Comparison of ENCODE assay signal across 19 mouse cellular contexts in the genomic region with DNA sequence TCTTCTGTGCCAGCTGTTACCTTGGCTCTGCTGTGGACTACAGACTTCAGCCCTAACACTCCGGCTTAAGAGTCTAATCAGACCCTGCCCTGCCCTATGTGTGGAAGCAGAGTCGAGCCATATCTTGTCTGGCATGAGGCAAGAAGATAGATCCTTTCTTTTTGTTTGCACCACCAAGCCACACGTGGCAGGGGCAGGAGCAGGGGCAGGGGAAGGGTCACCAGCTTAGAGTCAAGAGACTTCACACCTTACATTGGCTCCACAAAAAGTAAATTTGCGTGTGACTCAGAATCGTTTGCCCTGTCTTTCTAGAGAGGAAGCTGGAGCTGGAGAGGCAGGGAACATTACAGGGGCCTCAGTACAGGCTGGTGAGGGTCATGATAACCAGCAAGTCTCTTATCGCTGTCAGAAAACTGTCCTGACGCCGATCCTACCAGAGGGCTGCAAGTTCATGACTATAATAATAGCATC. TPM values are rescaled to one million over a fixed set of nuclear protein-coding genes. Genes with fewer than 3 reads are reported as not detected.
A peak's percentile ranks its signal among the peaks of the same experiment; 100 is the strongest.
DNase-seq lines count a peak whose midpoint lies in the region; ATAC-seq lines count a peak whose summit lies in the region.
"Had no signal": no experiment of that assay in that cellular context is flagged by ENCODE, and none has a peak within 500 bp of the region (broad histone marks: within the 10 kb centered on the region; RNA-seq: fewer than 3 reads in every experiment).

No protein-coding gene starts in this region.

- WGBS in liver, embryonic 13.5 days (ENCODE audit: insufficient replicate concordance), result 12% methylated on average over 8 of the region's 8 CpGs

- peak; percentile 4 to 24 for DNase-seq in spleen, postnatal 36 days (ENCODE audit: low spot score in 2 of 2)
- no peak for DNase-seq in spleen, adult 18-20 months
- peak; percentile 69 for DNase-seq in liver, embryonic 13.5 days
- no peak for DNase-seq in adrenal gland, adult 8-10 months
- no peak for DNase-seq in thymus, postnatal 25 days
- no peak for DNase-seq in urinary bladder, postnatal 10 days (ENCODE audit: low spot score)
- DNase-seq: adrenal gland, postnatal 36 days; cerebellum, adult 2 months; embryo, embryonic 11 days; kidney, adult 8-10 months; lung, postnatal 14 days; right cerebral cortex, adult 18-20 months had no signal

- H3K27me3 ChIP-seq in liver, embryonic 13.5 days, result no peaks in the 10 kb centered on the region
- H3K27me3 ChIP-seq: CH12.LX; heart, embryonic 15.5 days; hindbrain, embryonic 13.5 days; neural tube, embryonic 13.5 days had no signal

- H3K4me3 ChIP-seq in liver, embryonic 13.5 days (replicated peaks), result peak overlapping the region; percentile 14
- H3K4me3 ChIP-seq: heart, embryonic 15.5 days; hindbrain, embryonic 13.5 days; layer of hippocampus, adult 2 months; neural tube, embryonic 13.5 days had no signal

- no peaks in the 10 kb centered on the region for H3K9me3 ChIP-seq in liver, embryonic 13.5 days (replicated peaks)
- H3K9me3 ChIP-seq: heart, embryonic 15.5 days; hindbrain, embryonic 13.5 days; neural tube, embryonic 13.5 days had no signal

- H3K36me3 ChIP-seq in liver, embryonic 13.5 days, result peaks cover 43% of the 10 kb centered on the region
- H3K36me3 ChIP-seq: heart, embryonic 15.5 days; hindbrain, embryonic 13.5 days; neural tube, embryonic 13.5 days had no signal

- peaks cover 96% of the 10 kb centered on the region for H3K4me1 ChIP-seq in liver, embryonic 13.5 days (replicated peaks)
- H3K4me1 ChIP-seq: hindbrain, embryonic 13.5 days; neural tube, embryonic 13.5 days had no signal

- peak overlapping the region; percentile 99 for H3K27ac ChIP-seq in liver, embryonic 13.5 days
- H3K27ac ChIP-seq: heart, embryonic 15.5 days; hindbrain, embryonic 13.5 days; layer of hippocampus, adult 2 months; neural tube, embryonic 13.5 days had no signal

- H3K9ac ChIP-seq in liver, embryonic 13.5 days, result peak overlapping the region; percentile 76
- H3K9ac ChIP-seq: heart, embryonic 15.5 days; hindbrain, embryonic 13.5 days; neural tube, embryonic 13.5 days had no signal

- ATAC-seq in erythroid progenitor cell, adult 5-6 weeks (replicated peaks; ENCODE audit: low FRiP score, poor library complexity, severe bottlenecking), result peak; percentile 56
- peak; percentile 84 for ATAC-seq in liver, embryonic 13.5 days (ENCODE audit: low read depth)
- ATAC-seq: midbrain, embryonic 16.5 days had no signal

- H3K4me2 ChIP-seq in liver, embryonic 13.5 days, result peak overlapping the region; percentile 64
- H3K4me2 ChIP-seq: heart, embryonic 15.5 days; hindbrain, embryonic 13.5 days; neural tube, embryonic 13.5 days had no signal

RNA-seq across cellular contexts. Expression of a gene that starts 14.9 kb away (rescaled TPM):
- total RNA-seq in erythroid progenitor cell, adult 5-6 weeks (2015; ENCODE audit: low replicate concordance), result 6.8 and 17.6 TPM in 2 replicates
- 7.7 and 8.9 TPM in 2 replicates for total RNA-seq in erythroid progenitor cell, adult 5-6 weeks (2017; ENCODE audit: low replicate concordance)
- polyA plus RNA-seq in liver, embryonic 13.5 days (2015; fragmentation: Nextera tagmentation; extraction: Ambion mirVana), result 10.4 and 12.5 TPM in 2 replicates
- total RNA-seq in adrenal gland, adult 8-10 months (2022), result not detected
- total RNA-seq: CH12.LX had no signal

Comparison
In these comparisons a context has a peak if more than half of its experiments do, and no peak if none do; other contexts are left out.
1. DNase-seq: peak in spleen, postnatal 36 days (2 of 2) and liver, embryonic 13.5 days (single experiment); none in spleen, adult 18-20 months (0 of 2), adrenal gland, adult 8-10 months (single experiment), thymus, postnatal 25 days (single experiment) and urinary bladder, postnatal 10 days (single experiment).
2. RNA of a gene that starts 14.9 kb away (total RNA-seq): 6.8 to 17.6 TPM in erythroid progenitor cell, adult 5-6 weeks; not detected in adrenal gland, adult 8-10 months; every median in the first group is over 4 times any median in the second.